Mouse (Mus musculus): Measurements from ENCODE around the gene Sycp3.

DNA sequence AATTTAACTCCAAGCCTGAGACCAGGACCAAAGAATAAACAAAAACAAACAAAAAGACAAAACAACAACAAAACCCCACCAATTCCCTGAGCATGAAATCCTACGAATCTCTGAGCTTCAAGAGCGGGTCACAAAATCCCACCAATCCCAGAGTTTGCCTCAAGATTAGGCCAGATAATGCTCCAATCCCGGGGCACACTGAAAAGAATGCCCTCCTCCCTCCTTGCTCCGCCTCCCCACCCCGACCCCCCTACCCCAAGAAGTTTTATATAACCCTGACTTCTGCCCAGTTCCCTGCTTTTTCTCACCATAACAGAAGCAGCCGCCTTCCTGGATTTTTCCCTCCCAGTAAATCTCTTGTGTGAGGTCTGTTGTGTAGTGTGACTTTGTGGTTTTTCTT, 1.6 kb upstream of the Sycp3 start:
- no peak for TF ChIP-seq EP300 (IDR thresholded peaks at IDR 0.05; ENCODE audit: insufficient read depth, low read depth, low read length)
- TF ChIP-seq CTCF (IDR thresholded peaks at IDR 0.05; ENCODE audit: low read depth, low read length) = no peak
